Mouse (Mus musculus) heart, embryonic 12.5 days (tissue): ENCODE data around the gene Acap2. TPM values are rescaled to one million over a fixed set of nuclear protein-coding genes. Genes with fewer than 3 reads are reported as not detected.

Experiments
- ATAC-seq: fragments of 200-750 bp; cut with Nextera tagmentation; 2 replicates; pipeline ENCODE4 v1.8.0; 2017; ENCODE audit warnings: moderate TSS enrichment, moderate library complexity; ENCODE audit not compliant: insufficient number of reproducible peaks, low FRiP score
- H3K27ac ChIP-seq: fragments of 300-500 bp; sonication (generic); 2 replicates; pipeline ENCODE4 v1.5.1; 2016; ENCODE audit warnings: mild to moderate bottlenecking, moderate library complexity; ENCODE audit not compliant: poor library complexity, severe bottlenecking
- H3K27me3 ChIP-seq: fragments of 300-500 bp; sonication (generic); replicated peaks from 2 replicates; pipeline ENCODE4 v1.6.1; 2016; ENCODE audit warnings: mild to moderate bottlenecking, moderate library complexity
- H3K36me3 ChIP-seq: fragments of 300-500 bp; sonication (generic); 2 replicates; pipeline ENCODE4 v1.6.1; 2016; ENCODE audit warnings: mild to moderate bottlenecking, moderate library complexity
- H3K4me1 ChIP-seq: fragments of 300-500 bp; sonication (generic); replicated peaks from 2 replicates; pipeline ENCODE4 v1.6.1; 2016; ENCODE audit warnings: mild to moderate bottlenecking
- H3K4me2 ChIP-seq: fragments of 300-500 bp; sonication (generic); 2 replicates; pipeline ENCODE4 v1.6.1; 2016; ENCODE audit warnings: mild to moderate bottlenecking, moderate library complexity
- H3K4me3 ChIP-seq: fragments of 300-500 bp; sonication (generic); 2 replicates; pipeline ENCODE4 v1.5.1; 2016; ENCODE audit warnings: mild to moderate bottlenecking
- H3K9ac ChIP-seq: fragments of 300-500 bp; sonication (generic); 2 replicates; pipeline ENCODE4 v1.6.1; 2016; ENCODE audit warnings: mild to moderate bottlenecking, moderate library complexity
- H3K9me3 ChIP-seq: fragments of 300-500 bp; sonication (generic); replicated peaks from 2 replicates; pipeline ENCODE4 v1.6.1; 2016; ENCODE audit warnings: mild to moderate bottlenecking, moderate library complexity
- WGBS: fragments of 180-500 bp; shearing (Covaris S2); methylation state at CpG from one replicate; pipeline ENCODE4 v1.1.7; 2016; 5-methylcytosine and 5-hydroxymethylcytosine counted together
- polyA plus RNA-seq: library from polyadenylated mRNA; unstranded; fragments of >200 nt; fragmentation: Nextera tagmentation; extraction: Ambion mirVana; gene quantifications from 2 replicates; pipeline ENCODE4 v1.2.1, GENCODE M21; 2016

Gene Acap2
- polyA plus RNA-seq, 1 experiment from 2014 or later = 17.0 TPM

GRCm38 (mm10) chr16:31064782-31065181 is 136.3 kb downstream of the Acap2 start:
- H3K4me1 ChIP-seq = peaks cover 21% of the 10 kb centered on the region
- no peaks in the 10 kb centered on the region for H3K36me3 ChIP-seq
- no peak for ATAC-seq
- no peak overlapping the region for H3K4me3 ChIP-seq
- WGBS = 85% methylated on average over 6 of the region's 6 CpGs
- no peaks in the 10 kb centered on the region for H3K9me3 ChIP-seq
- H3K27ac ChIP-seq = no peak overlapping the region
- no peaks in the 10 kb centered on the region for H3K27me3 ChIP-seq
- no peak overlapping the region for H3K9ac ChIP-seq
- no peak overlapping the region for H3K4me2 ChIP-seq

DNA sequence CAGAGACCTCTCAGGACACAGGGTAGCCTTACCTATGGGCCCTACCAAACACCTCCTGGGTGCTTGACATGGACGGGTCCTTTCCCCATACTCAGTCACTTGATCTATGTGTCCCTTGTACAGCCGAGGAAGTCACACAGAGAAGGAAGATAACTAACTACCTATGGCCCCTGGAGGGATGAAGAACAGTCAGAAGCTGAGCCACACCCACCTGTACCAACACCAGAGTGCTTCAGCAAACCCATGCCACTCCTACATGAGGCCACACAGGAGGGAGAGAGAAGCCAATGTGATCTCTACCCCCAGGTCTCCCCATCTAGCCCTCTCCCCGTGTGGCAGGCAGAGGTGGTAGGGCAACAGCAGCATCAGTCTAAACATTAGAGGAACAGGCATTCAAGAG is 138.1 kb downstream of the Acap2 start:
- Histone ChIP-seq H3K4me3 (no peak overlapping the region), H3K36me3 (no peaks in the 10 kb centered on the region), H3K4me2 (no peak overlapping the region), H3K27ac (no peak overlapping the region), H3K27me3 (no peaks in the 10 kb centered on the region), H3K9me3 (no peaks in the 10 kb centered on the region), H3K4me1 (peaks cover 29% of the 10 kb centered on the region), H3K9ac (no peak overlapping the region)
- 72% methylated on average over 3 of the region's 3 CpGs for WGBS
- no peak for ATAC-seq

GRCm38 (mm10) chr16:31061246-31061880 is 139.7 kb downstream of the Acap2 start:
- H3K4me3 ChIP-seq = no peak overlapping the region
- H3K27me3 ChIP-seq = no peaks in the 10 kb centered on the region
- 91% methylated on average over 11 of the region's 11 CpGs for WGBS
- H3K9ac ChIP-seq = no peak overlapping the region
- H3K4me2 ChIP-seq = no peak overlapping the region
- H3K27ac ChIP-seq = no peak overlapping the region
- peaks cover 29% of the 10 kb centered on the region for H3K4me1 ChIP-seq
- no peak for ATAC-seq
- H3K36me3 ChIP-seq = no peaks in the 10 kb centered on the region
- no peaks in the 10 kb centered on the region for H3K9me3 ChIP-seq

GRCm38 (mm10) chr16:31060714-31061113 is 140.3 kb downstream of the Acap2 start:
- WGBS = 89% methylated on average over 13 of the region's 13 CpGs

DNA sequence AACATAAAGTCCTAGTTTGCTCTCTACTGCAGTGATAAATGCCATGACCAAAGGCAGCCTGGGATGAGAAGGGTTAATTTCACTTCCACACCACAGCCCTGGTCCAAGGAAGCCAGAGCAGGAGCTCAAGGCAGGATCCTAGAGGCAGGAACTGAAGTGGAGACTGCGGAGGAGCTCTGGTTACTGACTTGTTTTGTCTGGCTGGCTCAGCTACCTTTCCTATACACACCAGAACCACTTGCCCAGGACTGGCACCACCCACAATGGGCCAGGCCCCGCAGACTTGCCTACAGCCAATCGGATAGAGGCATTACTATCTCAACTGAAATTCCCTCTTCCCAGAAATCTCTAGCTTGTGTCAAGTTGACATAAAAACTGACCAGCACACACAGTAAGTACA is 140.8 kb downstream of the Acap2 start:
- H3K9me3 ChIP-seq = no peaks in the 10 kb centered on the region
- H3K9ac ChIP-seq = no peak overlapping the region
- 90% methylated on average over 3 of the region's 3 CpGs for WGBS
- no peak overlapping the region for H3K4me3 ChIP-seq
- no peak for ATAC-seq
- H3K4me1 ChIP-seq = peaks cover 35% of the 10 kb centered on the region
- no peak overlapping the region for H3K4me2 ChIP-seq
- no peaks in the 10 kb centered on the region for H3K36me3 ChIP-seq
- no peaks in the 10 kb centered on the region for H3K27me3 ChIP-seq
- H3K27ac ChIP-seq = no peak overlapping the region

More at GRCm38 (mm10) chr16:31060714-31061113, 140.3 kb downstream of the Acap2 start:
- no peaks in the 10 kb centered on the region for H3K27me3 ChIP-seq
- no peak for ATAC-seq
- H3K36me3 ChIP-seq = no peaks in the 10 kb centered on the region
- H3K4me3 ChIP-seq = no peak overlapping the region
- H3K27ac ChIP-seq = no peak overlapping the region
- H3K9ac ChIP-seq = no peak overlapping the region
- peaks cover 30% of the 10 kb centered on the region for H3K4me1 ChIP-seq
- no peak overlapping the region for H3K4me2 ChIP-seq
- H3K9me3 ChIP-seq = no peaks in the 10 kb centered on the region

DNA sequence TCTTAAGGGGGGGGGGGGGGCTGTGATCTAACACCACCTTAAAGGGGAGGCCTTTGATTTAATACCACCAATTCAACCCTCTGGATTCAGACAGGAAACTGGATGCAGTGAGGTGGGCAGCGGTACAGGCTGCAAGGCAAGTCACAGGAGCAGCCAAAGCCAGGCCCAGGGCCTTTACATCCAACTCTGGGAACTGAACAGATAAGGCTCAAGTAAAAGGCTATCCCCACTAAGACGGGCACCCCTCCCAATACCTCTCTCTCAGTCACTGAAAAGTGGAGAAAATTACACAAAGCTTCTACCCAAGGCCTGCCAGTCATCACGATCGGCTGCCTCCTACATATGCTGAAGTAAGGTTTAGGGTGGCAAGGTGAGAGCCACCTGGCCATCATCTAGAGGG is 141.3 kb downstream of the Acap2 start:
- H3K27ac ChIP-seq = no peak overlapping the region
- H3K4me2 ChIP-seq = no peak overlapping the region
- H3K4me3 ChIP-seq = no peak overlapping the region
- no peaks in the 10 kb centered on the region for H3K9me3 ChIP-seq
- 87% methylated on average over 4 of the region's 4 CpGs for WGBS
- no peak overlapping the region for H3K9ac ChIP-seq
- no peak for ATAC-seq
- no peaks in the 10 kb centered on the region for H3K27me3 ChIP-seq
- H3K4me1 ChIP-seq = peaks cover 40% of the 10 kb centered on the region
- H3K36me3 ChIP-seq = no peaks in the 10 kb centered on the region

- Histone ChIP-seq H3K4me2 (no peak overlapping the region), H3K4me1 (peaks cover 48% of the 10 kb centered on the region), H3K9me3 (no peaks in the 10 kb centered on the region), H3K27ac (no peak overlapping the region; the same call in 1 of the 2 replicates), H3K36me3 (no peaks in the 10 kb centered on the region), H3K27me3 (no peaks in the 10 kb centered on the region), H3K9ac (0 out of 2 replicates have a peak overlapping the region, but pooled peaks have one; percentile 36), H3K4me3 (no peak overlapping the region)
- WGBS = 43% methylated on average over 6 of the region's 6 CpGs
- no peak for ATAC-seq
Measured at GRCm38 (mm10) chr16:31052812-31053211, 148.2 kb downstream of the Acap2 start.

GRCm38 (mm10) chr16:31052177-31052726 is 148.8 kb downstream of the Acap2 start:
- peaks cover 51% of the 10 kb centered on the region for H3K4me1 ChIP-seq
- no peak overlapping the region for H3K4me3 ChIP-seq
- peak overlapping the region; percentile 29; the same call in 1 of the 2 replicates for H3K27ac ChIP-seq
- no peaks in the 10 kb centered on the region for H3K9me3 ChIP-seq
- 46% methylated on average over 7 of the region's 7 CpGs for WGBS
- no peaks in the 10 kb centered on the region for H3K36me3 ChIP-seq
- H3K4me2 ChIP-seq = no peak overlapping the region
- peak; percentile 37; the same call in 1 of the 2 replicates for ATAC-seq
- no peak overlapping the region for H3K9ac ChIP-seq
- no peaks in the 10 kb centered on the region for H3K27me3 ChIP-seq

DNA sequence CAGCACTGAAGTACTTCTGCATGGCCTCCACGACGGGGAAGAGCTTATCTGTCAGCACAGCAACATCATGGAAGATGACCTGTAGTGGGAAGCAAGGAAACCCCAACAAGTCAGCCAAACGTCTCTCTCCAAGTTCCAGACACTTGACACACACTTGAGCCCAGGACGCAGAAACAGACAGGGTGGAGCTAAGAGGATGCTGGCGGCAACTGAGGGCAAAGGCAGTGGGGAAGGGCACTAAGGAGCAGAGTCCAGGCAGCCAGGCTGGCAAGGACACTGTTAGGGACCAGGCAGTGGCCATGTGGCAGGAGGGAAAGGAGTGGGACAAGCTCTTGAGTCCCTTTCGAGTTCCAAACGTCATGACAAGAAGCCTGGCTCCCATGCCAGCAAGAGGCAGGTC is 150.3 kb downstream of the Acap2 start:
- WGBS = 57% methylated on average over 7 of the region's 7 CpGs
- Histone ChIP-seq H3K4me1 (peaks cover 54% of the 10 kb centered on the region), H3K4me3 (no peak overlapping the region), H3K9ac (no peak overlapping the region), H3K27me3 (no peaks in the 10 kb centered on the region), H3K9me3 (no peaks in the 10 kb centered on the region), H3K4me2 (no peak overlapping the region), H3K27ac (no peak overlapping the region), H3K36me3 (no peaks in the 10 kb centered on the region)
- no peak for ATAC-seq

- H3K4me1 ChIP-seq = peaks cover 49% of the 10 kb centered on the region
- WGBS = 82% methylated on average over 6 of the region's 6 CpGs
- H3K4me2 ChIP-seq = no peak overlapping the region
- H3K9me3 ChIP-seq = no peaks in the 10 kb centered on the region
- H3K27ac ChIP-seq = no peak overlapping the region
- no peaks in the 10 kb centered on the region for H3K36me3 ChIP-seq
- no peak overlapping the region for H3K4me3 ChIP-seq
- no peak overlapping the region for H3K9ac ChIP-seq
- ATAC-seq = no peak
- H3K27me3 ChIP-seq = no peaks in the 10 kb centered on the region
Measured at GRCm38 (mm10) chr16:31048194-31048593, 152.9 kb downstream of the Acap2 start.

- Histone ChIP-seq H3K4me3 (no peak overlapping the region), H3K9me3 (no peaks in the 10 kb centered on the region), H3K4me1 (peaks cover 40% of the 10 kb centered on the region), H3K4me2 (no peak overlapping the region), H3K9ac (peak overlapping the region; percentile 56; the same call in 1 of the 2 replicates), H3K27ac (peak overlapping the region; percentile 85; the same call in 1 of the 2 replicates), H3K36me3 (no peaks in the 10 kb centered on the region), H3K27me3 (no peaks in the 10 kb centered on the region)
- 83% methylated on average over 10 of the region's 10 CpGs for WGBS
- ATAC-seq = no peak
Measured at GRCm38 (mm10) chr16:31047186-31047898, 153.7 kb downstream of the Acap2 start.
